Mouse (Mus musculus) intestine, embryonic 14.5 days (tissue): ENCODE data around the gene C1qtnf3. TPM values are rescaled to one million over a fixed set of nuclear protein-coding genes. Genes with fewer than 3 reads are reported as not detected.

Experiments
- polyA plus RNA-seq: library from polyadenylated mRNA; unstranded; fragments of >200 nt; fragmentation: Nextera tagmentation; extraction: Ambion mirVana; gene quantifications from 2 replicates; pipeline ENCODE4 v1.2.1, GENCODE M21; 2014

C1qtnf3 gene
- polyA plus RNA-seq, 1 experiment from 2014 or later = 0.95 TPM

Other genes with a start within 250 kb of the C1qtnf3 start
- gene Rai14, start 237.7 kb upstream of the C1qtnf3 start, polyA plus RNA-seq = 20.4 and 25.9 TPM in 2 replicates
- gene Amacr, start 29.4 kb downstream of the C1qtnf3 start, polyA plus RNA-seq = 21.6 and 22.7 TPM in 2 replicates
- gene Slc45a2, start 48.4 kb downstream of the C1qtnf3 start, polyA plus RNA-seq = not detected in 2 replicates
- gene Rxfp3, start 85.7 kb downstream of the C1qtnf3 start, polyA plus RNA-seq = not detected in 2 replicates
- 4.2 and 4.5 TPM in 2 replicates for gene Adamts12, start 112.5 kb downstream of the C1qtnf3 start, polyA plus RNA-seq